Mouse (Mus musculus) spleen, postnatal 14 days (tissue): Measurements from ENCODE around the gene Kif26b.

Experiments
- DNase-seq, 2 experiments: peaks; one replicate each; pipeline ENCODE4 v3.0.0; 2021 to 2022; ENCODE audit warnings: low spot score in 2 of 2

Kif26b gene

GRCm38 (mm10) chr1:178590229-178591171, 61.6 kb downstream of the Kif26b start:
- DNase-seq, result no peak

- DNase-seq, result no peak
Observed at GRCm38 (mm10) chr1:178597113-178597512, 68.2 kb downstream of the Kif26b start.

- DNase-seq, result no peak
Observed at GRCm38 (mm10) chr1:178597757-178598156, 68.8 kb downstream of the Kif26b start.

DNA sequence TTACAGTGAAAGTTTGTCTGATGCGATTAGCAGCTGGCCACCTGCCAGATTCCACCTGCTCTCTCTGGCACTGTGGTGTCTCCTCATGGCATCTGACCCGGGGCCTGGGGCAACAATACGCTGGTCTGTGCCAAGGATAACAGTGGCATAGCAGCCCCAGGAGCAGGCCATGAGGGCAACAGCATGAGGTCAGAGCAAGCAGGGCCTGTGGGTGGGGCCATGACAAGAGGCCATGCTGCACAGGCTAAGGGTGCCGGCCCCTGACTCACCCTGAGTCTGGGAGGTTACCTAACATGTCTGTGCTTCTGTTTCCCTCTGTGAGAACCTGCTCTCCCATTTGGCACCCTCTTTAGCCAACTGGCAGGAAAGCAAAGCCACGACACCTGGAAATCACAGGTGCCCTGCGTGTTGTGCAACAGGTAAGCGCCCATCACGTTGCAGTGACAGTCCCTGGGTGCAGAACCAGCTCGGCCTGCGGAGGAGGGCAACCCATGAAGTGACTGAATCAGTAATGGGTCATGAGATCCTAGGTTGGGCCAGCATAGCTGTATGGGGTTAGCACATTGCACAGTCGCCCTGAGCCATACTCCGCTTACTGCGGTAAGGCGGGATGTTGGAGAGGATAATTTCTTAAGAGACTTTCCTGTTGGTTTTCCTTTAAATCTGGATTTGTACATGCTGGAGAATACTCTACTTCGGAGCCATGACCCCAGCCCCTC, 72.1 kb downstream of the Kif26b start:
- DNase-seq, result no peak

DNA sequence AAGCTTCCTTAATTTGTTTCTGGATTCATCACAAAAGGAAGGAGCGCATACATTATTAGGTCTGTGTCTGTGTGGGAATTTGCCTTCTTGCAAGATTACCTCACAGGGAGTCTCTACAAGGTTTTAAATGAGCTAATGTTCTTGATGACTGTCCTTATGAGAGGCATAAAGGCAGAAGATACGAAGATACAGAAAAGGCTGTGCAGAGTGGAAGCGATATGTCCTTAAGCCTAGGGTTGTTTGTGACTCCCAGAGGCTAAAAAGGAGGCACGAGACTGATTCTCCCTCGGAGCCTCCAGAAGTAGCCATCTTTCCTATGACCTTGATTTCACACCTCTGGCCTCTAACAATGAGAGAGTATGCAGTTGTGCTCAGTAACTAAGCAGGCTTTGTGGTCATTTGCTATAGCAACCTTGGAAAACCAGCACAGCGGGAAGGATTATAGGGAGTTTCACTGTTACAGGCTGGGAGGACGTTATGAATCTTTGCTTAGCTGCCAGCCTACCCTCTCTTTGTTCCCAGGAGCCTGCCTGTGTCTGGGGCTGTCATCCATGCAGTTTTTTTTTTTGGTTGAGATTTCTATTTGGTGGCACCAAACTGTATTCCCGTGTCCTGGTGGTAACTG, 80.3 kb downstream of the Kif26b start:
- no peak for DNase-seq

DNA sequence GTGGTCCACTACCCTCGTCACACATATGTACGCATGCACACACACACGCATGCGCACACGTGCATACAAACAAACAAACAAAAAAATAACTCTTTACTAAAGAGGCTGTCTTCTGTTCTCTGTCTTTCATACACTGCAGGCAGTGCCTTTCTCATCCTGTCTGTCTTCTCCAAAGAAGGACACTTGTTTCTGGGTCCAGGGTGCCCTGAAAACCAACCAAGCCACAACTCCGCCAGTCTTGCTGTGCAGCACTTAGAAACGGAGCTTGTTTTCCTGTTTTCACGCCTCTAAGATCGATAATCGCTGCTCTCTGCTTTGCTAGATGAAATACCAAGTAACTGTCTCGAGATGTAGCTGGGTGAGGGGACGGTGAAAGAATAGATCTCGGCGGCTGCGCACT, 82.6 kb downstream of the Kif26b start:
- DNase-seq, result no peak

GRCm38 (mm10) chr1:178621301-178621700, 92.4 kb downstream of the Kif26b start:
- DNase-seq, result no peak

DNA sequence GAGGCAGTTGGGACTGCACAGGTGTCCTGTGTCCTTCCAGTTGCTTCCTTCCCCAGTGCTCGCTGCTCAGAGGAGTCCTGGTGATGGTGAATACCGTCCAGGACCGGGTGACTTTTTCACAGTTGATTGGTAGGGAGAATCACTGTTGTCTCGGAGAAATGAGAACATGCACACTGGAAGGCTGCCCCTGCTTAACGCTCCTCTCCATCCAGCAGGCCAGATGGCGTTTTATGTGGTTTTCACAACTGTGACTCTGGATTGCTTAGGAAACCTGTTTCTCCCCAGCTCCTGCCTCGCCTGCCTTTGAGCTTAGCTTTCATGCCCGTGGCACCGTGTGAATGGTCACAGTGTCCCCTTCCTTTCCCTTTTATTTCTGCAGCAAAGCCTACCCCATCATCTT, 95.0 kb downstream of the Kif26b start:
- DNase-seq, result no peak

DNA sequence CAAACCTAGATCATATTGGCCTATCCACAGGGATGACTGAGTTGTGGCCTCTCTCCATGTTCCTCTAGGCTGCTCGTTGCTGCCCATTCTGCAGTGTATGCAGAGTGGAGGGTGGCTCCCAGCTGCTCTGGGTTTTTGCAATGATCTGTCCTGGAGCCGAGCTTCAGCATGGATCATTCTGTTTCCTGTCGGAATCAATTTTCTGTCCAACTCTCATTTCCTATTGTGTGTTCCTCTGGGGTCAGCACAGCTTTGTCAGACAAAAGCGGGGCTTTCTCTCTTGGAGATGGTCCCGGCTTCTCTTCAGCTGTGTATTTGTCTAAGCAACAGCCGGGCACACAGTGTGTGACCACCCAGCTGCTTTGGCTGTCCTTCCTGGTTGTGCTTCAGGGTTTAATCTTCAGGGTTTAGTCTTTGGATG, 98.0 kb downstream of the Kif26b start:
- no peak for DNase-seq

DNA sequence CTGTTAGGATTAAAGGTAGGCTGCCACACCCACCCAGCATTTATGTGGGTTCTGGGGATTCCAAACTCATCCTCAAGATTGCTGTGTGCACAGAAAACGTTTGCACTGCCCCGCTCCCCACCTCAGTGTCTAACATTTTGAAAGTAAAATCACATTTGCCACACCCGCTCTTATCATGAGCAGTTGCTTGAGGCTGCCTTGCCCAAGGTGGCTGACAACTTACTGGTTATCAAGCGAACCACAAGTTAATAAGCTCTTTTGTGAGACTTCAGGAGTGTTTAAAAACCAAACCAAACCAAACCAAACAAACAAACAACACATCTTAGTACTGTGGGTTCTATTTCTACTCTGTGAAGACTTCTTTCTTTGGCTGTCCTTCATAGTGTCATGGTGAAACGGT, 101.1 kb downstream of the Kif26b start:
- DNase-seq, result no peak

GRCm38 (mm10) chr1:178631863-178632262, 102.9 kb downstream of the Kif26b start:
- no peak for DNase-seq

- no peak for DNase-seq
Observed at GRCm38 (mm10) chr1:178634359-178635085, 105.6 kb downstream of the Kif26b start.

DNA sequence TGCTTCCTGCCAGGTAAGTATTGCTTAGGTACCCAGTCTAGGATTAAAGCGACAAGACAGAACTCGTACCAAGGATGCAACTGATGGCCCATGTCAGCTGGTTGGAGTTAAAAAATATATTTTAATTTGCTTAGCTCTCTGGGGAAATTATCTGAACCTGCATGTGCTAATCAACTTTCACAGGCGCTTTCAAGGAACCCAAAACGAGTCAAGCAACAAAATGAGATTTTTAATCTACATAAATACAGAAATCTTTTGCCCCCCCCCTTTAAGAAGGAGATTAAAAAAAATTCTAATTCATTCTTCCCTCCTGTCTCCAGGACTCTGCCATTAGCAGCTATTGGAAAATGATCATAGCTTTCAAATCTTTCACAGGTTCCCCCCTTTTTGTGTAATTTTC, 106.5 kb downstream of the Kif26b start:
- no peak for DNase-seq

DNA sequence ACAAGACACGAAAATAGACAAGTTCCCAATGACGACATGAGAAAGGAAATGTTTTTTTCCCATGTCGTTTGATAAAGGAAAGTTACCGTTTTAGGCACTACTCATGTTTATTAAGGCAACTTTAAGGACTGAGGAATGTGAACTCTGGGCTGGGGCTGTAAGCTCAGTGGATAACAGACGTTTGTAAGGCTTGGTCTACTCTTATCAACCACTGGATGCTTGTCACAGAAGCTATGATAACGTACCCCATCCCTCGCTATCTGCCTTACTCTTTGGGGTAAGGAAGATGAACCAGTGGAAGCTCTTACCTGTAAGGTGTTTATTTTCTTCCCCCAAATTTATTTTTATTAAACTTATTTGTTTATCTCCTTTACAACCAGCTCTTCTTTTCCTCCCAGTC, 108.4 kb downstream of the Kif26b start:
- no peak for DNase-seq

- DNase-seq, result no peak
Observed at GRCm38 (mm10) chr1:178639951-178640350, 111.0 kb downstream of the Kif26b start.

DNA sequence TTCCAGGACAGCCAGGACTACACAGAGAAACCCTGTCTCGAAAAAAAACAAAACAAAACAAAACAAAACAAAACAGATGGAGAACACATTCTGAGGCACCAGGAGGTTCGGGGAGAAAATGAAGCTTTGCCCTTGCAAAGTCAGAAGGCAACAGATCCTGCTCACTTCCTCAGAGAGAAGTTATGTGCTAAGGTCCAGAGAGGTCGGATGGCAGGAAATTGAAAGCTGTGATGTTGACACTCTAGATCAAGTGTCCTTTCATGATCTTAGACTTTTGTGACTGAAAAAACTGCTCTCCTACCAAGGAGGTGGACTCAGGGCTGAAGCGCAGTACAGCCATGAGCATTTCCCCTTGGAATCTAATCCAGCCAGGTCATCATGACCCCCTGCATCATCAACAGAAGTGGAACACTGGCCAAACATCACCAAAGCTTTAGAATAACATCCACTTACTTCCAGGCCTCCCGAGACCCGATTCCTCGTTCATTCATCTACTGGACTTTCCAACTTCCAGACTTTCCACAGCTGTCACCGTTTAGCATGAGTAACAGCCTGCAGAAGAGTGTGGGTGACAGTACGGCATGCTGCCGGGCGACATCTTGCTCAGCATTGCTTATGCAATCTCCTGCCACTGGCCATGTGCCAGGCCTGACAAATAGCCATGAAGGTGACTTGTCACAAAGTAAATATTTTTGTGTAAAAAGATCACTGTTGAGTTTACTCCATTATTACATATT, 112.0 kb downstream of the Kif26b start:
- no peak for DNase-seq

- no peak for DNase-seq
Observed at GRCm38 (mm10) chr1:178641788-178642187, 112.9 kb downstream of the Kif26b start.

GRCm38 (mm10) chr1:178644954-178645353, 116.0 kb downstream of the Kif26b start:
- DNase-seq, result no peak

DNA sequence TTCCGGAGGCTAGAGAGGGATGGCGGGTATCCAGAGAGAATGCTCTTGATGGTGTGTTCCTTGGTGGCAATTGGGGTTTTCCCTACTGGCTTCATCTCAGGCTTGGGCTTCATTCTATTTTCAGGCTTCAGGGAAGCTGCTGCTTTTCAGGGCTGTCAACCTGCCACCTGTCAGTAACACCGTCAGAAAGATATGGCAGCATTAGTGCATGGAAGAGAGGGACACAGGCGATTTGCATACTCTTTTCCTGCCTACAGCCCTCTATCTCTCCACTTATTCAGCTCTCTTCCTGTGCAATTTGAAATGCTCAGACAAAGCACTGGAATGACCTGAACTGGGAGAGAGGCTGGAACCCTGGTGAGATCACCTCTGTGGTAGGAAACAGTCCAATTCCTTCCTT, 117.7 kb downstream of the Kif26b start:
- no peak for DNase-seq

- no peak for DNase-seq
Observed at GRCm38 (mm10) chr1:178655525-178655924, 126.6 kb downstream of the Kif26b start.

DNA sequence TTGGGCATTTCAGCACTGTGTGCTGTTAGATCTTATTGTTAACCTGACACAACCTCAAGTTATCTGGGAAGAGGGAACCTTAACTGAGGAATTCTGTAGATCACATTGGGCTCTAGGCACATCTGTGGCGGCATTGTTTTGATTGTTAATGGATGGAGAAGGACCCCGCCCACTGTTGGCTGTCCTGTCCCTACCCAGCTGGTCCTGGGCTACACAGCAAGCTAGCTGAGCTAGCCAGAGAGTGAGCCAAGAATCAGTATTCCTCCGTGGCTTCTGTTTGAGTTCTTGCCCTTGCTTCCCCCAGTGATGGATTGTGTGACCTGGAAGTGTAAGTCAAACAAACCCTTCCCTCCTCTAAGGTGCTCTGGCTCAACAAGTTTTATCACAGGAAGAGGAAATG, 132.1 kb downstream of the Kif26b start:
- DNase-seq, result no peak
